Mouse (Mus musculus) urinary bladder, postnatal 36 days (tissue): ENCODE data around the gene Pfas.
"Not testable (repeated sequence)": the region's sequence is repeated elsewhere in the genome, so short reads cannot be mapped to it uniquely, and the experiment has no call there.

Source experiments
- DNase-seq, 2 experiments: peaks; one replicate each; pipeline ENCODE4 v3.0.0; 2022; ENCODE audit warnings: low spot score in 2 of 2, mixed read lengths in 1 of 2

Gene Pfas

DNA sequence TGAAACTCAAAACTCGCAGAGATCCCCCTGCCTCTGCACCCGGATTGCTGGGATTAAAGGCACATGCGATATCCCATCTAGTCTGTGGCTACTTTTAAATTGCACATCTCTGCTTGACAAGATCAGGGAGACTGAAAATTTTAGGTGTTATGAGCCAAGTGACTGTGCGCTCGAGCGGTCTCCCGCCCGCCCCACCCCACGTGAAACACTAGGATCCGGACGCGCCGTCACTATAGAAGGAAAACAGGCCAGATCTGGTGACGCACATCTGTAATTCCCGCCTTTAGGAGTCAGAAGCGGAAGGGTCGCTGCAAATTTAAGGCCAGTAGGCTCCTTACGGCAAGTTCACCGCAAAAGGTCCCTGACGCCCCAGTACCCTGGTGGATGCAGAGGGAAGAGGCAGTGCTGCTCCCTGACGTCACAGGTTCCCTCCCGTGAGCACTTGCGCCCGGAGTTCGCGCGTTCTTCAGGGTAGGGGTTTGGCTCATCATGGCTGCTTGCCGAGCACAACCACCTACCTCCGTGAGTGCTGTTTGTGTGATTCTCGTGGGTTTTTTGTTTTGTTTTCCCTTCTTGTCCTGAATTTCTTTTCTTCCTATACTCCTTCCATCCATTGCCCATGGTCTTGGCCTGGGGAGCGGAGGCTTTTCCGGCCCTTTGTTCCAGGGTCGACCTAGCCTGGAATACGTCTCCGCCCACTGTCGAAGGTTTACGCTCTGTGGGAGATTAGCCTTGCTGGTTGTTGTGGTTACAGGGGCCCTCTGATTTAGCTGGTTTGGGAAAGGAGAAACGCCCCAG, 7.6 kb upstream of the Pfas start, which contains the start of gene Ctc1:
Ctc1 (plus strand) TSS at position 268 of the 798 bp plus-strand sequence.
- DNase-seq: peak; percentile 84 to 89

- DNase-seq: peak; percentile 82 to 88
Observed at GRCm38 (mm10) chr11:69012071-69012601, 3.9 kb upstream of the Pfas start.

DNA sequence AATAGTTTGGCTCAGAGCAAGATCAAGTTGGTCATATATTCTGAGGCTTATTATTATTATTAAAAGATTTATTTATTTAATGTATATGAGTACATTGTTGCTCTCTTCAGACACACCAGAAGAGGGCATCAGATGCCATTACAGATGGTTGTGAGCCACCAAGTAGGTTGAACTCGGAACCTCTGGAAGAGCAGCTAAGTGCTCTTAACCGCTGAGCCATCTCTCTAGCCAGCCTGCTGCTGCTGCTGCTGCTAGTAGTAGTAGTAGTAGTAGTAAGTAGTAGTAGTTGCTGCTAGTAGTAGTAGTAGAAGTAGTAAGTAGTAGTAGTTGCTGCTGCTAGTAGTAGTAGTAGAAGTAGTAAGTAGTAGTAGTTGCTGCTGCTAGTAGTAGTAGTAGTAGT, 3.2 kb upstream of the Pfas start:
- not testable (repeated sequence) for DNase-seq

DNA sequence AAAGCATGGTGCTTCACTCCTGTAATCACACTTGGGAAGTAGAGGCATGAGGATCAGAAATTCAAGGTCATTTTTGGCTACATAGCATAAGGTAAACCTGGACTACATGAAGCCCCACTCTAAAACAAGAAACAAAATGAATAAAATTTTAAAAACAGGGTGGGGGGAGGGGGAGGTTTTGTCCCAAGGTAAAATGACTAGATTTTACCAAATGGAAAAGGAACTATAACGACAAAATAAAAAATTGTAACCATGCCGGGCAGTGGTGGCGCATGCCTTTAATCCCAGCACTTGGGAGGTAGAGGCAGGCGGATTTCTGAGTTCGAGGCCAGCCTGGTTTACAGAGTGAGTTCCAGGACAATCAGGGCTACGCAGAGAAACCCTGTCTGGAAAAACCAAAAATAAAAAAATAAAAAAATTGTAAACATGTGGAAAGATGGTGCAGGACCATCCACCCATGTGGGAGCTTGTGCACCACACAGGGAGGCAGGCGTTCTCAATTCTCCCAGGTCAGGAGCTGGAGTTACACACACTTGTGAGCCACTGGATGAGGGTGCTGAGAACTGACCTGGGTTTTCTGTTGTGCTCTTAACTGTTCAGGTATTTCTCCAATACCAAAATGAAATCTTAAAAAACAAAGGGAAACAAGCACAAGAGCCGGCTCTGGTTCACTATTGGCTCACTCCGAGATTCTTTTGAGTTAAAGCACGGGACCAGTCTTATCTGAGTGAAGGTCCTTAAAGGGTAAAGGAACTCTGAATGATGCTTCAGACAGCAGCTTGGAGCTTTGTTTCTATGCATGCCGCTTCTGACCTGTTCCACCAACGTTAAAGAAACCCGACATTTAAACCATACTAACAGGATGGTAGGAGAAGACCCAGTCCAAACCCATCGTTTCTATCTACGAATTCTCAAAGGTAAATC, 2.4 kb upstream of the Pfas start:
- no peak for DNase-seq

- no peak for DNase-seq
Observed at GRCm38 (mm10) chr11:69009508-69009907, 1.2 kb upstream of the Pfas start.

- DNase-seq: not testable (repeated sequence)
Observed at GRCm38 (mm10) chr11:69006575-69006974, 1.7 kb downstream of the Pfas start.

DNA sequence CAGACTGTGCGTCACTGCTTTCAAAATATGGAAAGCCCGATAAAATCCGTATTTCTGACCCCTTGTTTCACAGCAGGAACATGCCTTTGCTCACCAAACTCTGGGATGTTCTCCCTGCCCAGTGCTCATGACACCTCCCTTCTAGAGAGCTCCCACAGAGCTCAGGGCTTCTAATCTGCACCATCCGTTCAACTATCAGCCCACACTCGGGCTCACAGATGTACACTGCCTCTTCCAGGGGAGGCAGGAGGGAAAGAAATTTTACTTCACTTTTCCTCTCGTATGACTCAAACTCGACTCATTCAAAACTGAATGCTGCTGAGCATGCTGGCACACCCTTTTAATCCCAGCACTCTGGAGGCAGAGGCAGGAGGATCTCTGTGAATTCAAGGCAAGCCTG, 3.1 kb downstream of the Pfas start:
- no peak for DNase-seq

- DNase-seq: no peak
Observed at GRCm38 (mm10) chr11:69003592-69003991, 4.7 kb downstream of the Pfas start.

DNA sequence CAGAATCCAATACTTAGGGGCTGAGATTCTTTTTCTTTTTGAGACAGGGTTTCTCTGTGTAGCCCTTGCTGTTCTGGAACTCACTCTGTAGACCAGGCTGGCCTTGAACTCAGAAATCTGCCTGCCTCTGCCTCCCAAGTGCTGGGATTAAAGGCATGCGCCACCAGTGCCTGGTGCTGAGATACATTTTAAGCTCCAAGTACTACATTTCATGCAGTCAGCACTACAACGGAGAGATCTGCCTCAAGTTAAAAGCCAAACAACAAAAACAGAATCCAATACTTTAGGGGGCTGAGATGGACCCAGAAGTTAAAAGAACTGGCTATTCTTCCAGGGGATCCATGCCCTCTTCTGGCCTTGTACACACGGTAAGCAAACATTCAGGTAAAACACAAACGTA, 5.5 kb downstream of the Pfas start:
- not testable (repeated sequence) for DNase-seq

DNA sequence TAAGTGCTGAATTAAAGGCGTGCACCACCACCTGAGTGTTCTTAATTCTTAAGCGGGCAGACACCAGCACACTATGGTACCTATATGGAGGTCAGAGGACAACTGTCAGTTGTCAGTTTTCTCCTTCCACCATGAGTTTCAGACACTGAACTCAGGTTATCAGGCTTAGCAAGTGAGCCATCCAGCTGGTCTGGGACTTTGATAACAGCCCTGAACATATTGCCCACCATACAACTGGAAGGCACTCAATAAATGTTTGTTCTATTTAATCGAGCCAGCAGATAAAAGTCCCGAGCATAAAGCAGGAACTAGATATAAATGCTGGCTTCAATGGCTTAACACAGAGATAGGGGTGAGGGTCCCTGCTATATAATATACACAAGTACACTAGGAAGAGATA, 11.2 kb downstream of the Pfas start:
- no peak for DNase-seq

- no peak for DNase-seq
Observed at GRCm38 (mm10) chr11:68994377-68994776, 13.9 kb downstream of the Pfas start.

- no peak for DNase-seq
Observed at GRCm38 (mm10) chr11:68993122-68993521, 15.1 kb downstream of the Pfas start.

- peak in 1 of 2 experiments; percentile 58 for DNase-seq
Observed at GRCm38 (mm10) chr11:68988341-68988740, 19.9 kb downstream of the Pfas start.

GRCm38 (mm10) chr11:68987365-68987882, 20.8 kb downstream of the Pfas start:
- no peak for DNase-seq

DNA sequence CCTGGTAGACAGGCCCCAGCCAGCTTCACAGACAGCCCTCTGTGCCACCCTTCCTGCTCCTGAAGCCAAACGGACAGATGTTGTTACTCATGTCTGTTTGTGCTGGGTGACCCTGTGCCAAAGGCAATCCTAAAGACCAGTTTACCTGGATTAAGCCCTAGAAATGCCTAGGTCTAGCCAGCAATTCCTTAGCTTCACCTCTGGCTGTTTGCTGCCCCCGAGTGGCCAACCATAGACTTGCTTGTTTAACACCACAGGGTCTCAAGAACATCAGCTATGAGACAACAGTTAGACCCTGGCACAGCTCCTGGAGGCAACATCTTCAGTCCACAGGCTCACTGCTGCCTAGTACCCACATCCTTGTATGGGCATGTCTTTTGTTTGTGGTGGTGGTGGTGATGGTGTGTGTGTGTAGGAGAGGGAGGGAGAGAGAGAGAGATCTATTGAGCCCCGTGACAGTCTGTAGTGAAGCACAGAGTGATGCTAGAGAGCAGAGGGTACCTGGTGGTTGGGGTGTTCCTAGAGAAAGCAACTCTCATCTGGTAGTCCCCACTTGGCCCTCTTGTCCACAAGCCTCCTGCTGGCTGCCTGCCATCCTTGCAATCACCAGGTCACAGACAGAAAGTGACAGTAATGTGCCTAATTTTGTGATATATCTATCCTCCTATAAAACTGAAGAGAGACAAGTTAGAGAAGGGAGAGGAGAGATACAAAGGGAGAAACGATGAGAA, 25.5 kb downstream of the Pfas start:
- DNase-seq: peak; percentile 70 to 75

GRCm38 (mm10) chr11:68980919-68981318, 27.3 kb downstream of the Pfas start:
- DNase-seq: peak in 1 of 2 experiments; percentile 33

DNA sequence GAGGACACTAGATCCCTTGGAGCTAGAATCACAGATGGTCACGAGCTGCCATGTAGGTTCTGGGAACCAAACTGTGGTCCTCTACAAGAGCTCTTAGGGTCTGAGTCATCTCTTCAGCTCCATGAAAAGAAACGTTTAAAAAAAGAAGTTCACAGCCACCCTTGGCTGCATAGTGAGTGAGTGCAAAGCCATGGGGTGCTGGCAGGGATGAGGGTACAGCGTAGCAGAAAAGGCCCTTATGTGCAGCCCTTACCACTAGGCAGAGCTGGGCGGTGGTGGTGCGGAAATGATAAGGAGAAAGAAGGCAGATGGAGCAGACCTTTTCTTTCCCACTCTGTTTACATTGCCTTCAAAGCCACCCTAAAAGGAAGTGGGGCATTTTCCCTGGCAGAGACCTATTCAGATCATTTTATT, 28.9 kb downstream of the Pfas start:
- DNase-seq: no peak

DNA sequence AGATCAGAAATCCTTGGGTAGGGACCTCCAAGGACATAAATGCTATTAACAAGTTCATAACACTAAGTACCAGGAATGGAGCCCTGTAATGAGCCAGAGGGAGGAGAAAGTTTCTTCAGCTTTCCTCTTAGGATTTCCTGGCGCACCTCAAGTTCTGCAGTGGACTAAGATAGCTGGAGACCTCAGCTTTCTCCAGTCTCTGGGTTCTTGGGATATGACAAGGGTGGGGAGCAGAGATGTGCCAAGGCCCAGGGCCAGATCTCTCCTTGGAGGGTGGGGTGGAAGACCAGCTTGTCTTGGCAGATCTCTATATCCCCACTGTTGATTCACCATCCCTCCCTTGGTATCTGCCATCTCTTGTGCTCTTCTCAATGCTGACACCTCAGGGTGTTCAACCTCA, 32.7 kb downstream of the Pfas start:
- DNase-seq: no peak

- DNase-seq: no peak
Observed at GRCm38 (mm10) chr11:68975085-68975484, 33.2 kb downstream of the Pfas start, which contains the start of gene Rangrf. Gene Rangrf, minus strand, starts transcription at chr11:68975185.

DNA sequence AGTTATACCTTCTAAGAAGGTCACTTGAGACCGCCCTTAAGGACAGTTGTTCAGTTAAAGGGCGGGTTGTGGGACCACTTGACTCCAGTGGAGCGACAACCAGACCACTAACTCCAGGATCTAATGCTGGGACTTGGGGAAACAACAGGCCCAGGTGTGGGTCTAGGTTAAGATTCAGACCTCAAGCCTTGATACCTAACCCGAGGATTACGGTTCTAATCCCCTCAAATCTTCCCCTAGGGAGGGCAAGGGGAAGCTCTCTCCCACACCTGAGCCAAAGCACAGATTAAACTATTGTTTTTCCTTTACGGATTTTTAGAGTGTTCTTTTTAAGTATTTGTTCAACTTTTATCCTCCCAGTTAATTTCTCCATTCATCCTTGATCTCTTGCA, 34.2 kb downstream of the Pfas start:
- no peak for DNase-seq
